Mouse (Mus musculus) mouse trophoblast stem cell (cell line): Measurements from ENCODE around the gene Ddx10.

Experiments
- in situ Hi-C, 2 experiments: fragments of 300-500 bp; cut with MseI, MboI; formaldehyde crosslinking; loops; 2 replicates in 1 of 2; 3 replicates in 1 of 2; pipeline ENCODE4 v1.15.1; 2025

The Ddx10 gene

GRCm38 (mm10) chr9:53247953-53248397, at the start of gene Ddx10:
Gene Ddx10, minus strand, starts transcription at chr9:53248053.
- in situ Hi-C loops: no loop called here

GRCm38 (mm10) chr9:53292833-53293232, 45.0 kb upstream of the Ddx10 start:
- in situ Hi-C loops: no loop called here

- in situ Hi-C loops: no loop called here
Measured at GRCm38 (mm10) chr9:53290006-53290405, 42.2 kb upstream of the Ddx10 start.

- in situ Hi-C loops: no loop called here
Measured at GRCm38 (mm10) chr9:53286793-53287192, 38.9 kb upstream of the Ddx10 start.

- in situ Hi-C loops: no loop called here
Measured at GRCm38 (mm10) chr9:53278997-53279396, 31.1 kb upstream of the Ddx10 start.

DNA sequence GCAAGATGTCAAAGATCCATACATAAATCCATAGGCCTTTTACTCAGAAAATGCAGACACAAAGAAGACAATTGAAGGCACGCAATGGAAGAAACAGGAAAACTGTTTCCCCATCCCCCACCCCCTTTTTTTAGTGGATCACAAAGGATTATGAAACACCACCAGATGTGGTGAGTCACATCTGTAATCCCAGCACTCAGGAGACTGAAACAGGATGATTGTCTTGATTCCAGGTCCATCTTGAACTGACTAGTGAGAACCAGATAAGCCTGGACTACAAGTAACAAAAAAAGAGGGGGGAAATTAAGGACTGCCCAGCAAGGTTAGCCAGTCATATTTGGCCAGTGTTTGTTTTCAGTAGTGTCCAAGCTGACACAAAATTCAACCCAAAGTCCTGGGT, 28.5 kb upstream of the Ddx10 start:
- in situ Hi-C loops: no loop called here

DNA sequence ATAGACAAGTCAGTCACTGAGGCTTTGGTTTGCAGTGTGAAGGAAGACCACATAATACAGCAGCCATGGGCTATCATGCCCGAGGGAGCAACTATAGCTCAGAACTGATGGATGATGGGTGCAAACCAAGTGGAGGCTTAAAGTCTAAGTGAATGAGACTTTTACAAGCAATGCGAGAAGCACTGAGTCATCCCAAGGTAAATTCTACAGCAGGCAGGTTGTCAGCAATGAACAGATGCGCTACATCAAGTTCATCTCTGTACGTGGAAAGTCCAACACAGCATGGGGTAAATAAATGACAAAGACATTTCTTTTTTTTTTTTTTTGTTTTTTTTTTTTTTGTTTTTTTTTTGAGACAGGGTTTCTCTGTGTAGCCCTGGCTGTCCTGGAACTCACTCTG, 24.9 kb upstream of the Ddx10 start:
- in situ Hi-C loops: no loop called here

GRCm38 (mm10) chr9:53272207-53272606, 24.4 kb upstream of the Ddx10 start:
- in situ Hi-C loops: no loop called here

DNA sequence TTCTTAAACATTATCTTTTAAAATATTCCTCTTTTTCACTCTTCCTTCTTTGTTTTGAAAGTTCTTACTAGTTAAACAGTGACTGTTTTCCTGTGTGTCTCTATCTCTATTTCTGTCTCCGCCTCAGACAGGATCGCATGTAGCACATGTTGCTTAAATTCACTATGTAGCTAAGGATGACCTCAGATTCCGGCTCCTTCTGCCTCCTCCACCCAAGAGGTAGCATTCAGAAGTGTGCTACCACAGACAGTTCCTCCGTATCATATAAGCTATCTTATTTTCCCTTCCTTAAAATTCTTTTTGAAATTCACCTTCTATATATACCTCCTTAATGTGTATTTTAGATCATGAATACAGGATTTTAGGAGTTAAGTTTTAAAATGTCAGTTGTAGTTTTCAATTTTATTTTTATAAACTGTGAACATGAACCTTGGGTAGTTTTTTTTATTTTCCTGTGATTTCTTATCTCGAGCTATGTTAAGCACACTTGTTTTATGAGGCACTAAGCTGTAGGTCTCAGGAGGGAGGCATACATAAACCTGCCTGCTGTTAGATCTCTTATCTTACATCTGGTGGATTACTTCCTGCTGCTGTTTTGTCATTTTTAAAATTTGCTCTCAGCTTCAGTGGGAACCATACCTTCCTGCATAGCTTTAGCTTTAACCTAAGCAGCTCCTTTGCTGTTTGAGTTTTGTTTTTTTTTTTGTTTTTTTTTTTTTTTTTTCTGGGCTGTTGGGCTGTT, 23.6 kb upstream of the Ddx10 start:
- in situ Hi-C loops: no loop called here

- in situ Hi-C loops: no loop called here
Measured at GRCm38 (mm10) chr9:53269466-53269755, 21.6 kb upstream of the Ddx10 start.

DNA sequence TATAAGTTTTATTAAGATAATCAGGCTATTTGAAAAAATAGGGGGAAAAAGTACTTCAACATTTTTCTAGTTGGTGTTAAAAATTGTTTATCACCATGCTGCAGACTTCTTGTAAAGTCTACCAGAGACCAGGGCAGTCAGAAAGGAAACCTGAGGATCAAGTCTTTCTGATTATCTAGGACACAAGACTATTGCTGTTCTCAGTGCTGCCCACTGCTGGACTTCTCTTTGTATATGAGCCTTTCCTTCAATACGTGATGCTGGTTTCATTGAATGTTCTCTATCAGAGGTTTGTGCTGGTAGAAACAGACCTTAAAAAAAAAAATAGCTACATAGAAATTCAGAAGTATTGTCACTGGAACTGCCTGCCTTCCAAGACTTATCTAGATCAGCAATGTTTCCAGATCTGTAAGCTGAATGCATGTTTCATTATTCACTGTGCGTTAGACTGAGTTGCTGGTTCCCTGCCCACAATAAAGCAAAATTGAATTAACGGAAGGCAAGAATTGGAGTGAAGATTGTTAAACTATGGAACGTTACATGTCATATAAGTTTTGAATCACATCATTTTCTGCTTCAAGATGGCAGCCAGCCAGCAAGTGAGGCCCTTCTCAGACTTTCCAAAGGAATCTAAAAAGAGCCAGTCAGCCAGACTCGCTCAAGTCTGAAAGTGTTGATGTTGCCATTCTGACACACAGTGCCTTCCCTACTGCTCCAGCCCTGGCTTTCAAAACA, 21.0 kb upstream of the Ddx10 start:
- in situ Hi-C loops: no loop called here

DNA sequence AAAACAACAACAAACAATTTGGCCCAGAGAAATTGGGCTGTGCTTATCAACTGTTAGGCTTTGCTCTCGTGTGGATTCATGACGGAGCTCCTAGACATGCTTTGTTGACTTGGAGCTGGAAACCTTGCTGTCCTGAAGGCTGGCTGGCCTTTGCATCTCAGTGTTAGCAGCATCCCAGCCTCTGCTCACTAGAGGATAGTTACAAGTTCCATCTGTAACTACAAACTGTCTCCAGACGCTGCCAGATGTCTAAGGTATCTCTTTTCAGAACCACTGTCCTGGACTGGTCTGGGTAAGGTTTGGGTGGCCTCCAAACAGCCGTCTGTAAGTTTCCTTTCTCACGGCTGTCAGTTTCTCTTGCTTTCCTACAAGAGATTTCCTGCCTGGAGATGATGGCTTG, 20.2 kb upstream of the Ddx10 start:
- in situ Hi-C loops: no loop called here

DNA sequence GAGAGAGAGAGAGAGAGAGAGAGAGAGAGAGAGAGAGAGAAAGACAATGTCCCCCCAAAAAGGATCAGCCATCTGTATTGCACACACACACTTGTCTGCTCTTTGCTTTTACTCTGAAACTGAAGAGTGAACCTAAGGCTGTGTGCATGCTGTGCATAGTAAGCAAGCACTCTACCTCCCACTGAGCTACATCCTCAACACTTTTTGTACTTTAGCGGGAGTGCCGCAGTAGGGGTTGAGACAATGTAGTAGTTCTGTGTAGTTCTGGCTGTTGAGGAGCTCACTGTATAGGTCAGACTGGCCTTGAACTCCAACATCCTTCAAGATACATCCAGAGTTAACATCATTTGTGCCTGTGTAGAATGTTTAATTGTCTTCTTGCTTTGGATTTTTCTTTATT, 17.7 kb upstream of the Ddx10 start:
- in situ Hi-C loops: no loop called here

DNA sequence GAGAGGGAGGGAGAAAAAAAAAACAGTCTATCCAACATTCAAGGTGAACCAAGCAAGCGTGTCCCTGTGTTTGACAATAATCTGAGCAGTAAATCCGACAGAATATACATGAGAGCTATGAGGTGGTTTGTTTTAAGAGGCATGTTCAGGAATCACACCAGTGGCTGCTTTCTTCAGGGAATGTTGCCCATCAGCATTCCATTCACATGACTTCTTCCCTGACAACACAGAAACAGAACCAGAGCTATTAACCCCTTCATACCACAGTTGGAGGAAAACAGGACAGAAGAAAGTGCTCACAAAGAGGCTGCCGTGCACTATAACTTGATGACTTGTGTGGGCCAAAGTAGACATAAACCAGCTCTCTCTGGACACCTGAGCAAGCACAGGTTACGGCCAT, 16.5 kb upstream of the Ddx10 start:
- in situ Hi-C loops: no loop called here

GRCm38 (mm10) chr9:53258199-53258598, 10.3 kb upstream of the Ddx10 start:
- in situ Hi-C loops: loop anchor here in 1 of 2 experiments (5.0 kb wide), 1 partner anchor 139 kb away; no protein-coding TSS in a partner anchor

GRCm38 (mm10) chr9:53257772-53258171, 9.9 kb upstream of the Ddx10 start:
- in situ Hi-C loops: loop anchor here in 1 of 2 experiments (5.0 kb wide), 1 partner anchor 140 kb away; no protein-coding TSS in a partner anchor

GRCm38 (mm10) chr9:53256690-53257305, 8.9 kb upstream of the Ddx10 start:
- in situ Hi-C loops: loop anchor here in 1 of 2 experiments (5.0 kb wide), 1 partner anchor 141 kb away; no protein-coding TSS in a partner anchor

- in situ Hi-C loops: loop anchor here in 1 of 2 experiments (5.0 kb wide), 1 partner anchor 143 kb away; no protein-coding TSS in a partner anchor
Measured at GRCm38 (mm10) chr9:53254368-53254767, 6.5 kb upstream of the Ddx10 start.

DNA sequence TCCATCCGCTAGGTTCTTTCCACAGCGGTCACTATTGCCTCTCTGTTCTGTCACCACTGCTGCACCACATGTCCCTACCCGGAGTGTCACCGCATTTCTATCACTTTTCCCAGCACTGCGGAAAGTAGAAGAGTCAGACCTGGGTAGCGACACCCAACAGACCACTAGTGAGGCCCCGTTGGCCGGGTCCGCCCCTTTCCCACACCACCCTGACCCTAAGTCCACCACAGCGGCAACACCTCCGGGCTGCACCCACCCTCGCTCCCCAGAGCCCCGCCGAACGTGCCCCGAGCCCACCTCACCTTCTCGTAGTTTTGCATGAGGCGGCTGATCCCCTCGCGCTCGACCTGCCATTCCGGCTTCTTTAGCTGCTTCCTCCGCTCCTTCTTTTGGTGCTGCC, 337 bp downstream of the Ddx10 start:
- in situ Hi-C loops: no loop called here

DNA sequence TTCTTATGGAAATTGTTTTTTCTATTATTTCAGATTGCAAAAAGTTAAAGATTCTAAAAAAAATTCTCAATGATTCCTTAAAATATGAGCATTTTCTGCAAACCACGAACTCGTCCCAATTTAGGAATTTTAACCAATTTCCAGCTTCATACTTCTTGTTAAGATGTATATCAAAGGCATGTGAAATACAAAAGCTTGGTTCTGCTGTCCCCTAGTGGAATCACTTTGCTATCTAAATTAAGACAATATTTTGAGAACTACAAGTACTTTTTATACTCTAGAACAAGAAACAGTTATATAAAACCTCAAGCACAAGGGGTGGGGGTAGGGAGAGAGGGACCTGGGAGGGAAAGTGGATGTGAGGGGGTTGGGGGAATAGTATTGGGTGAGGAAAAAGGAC, 29.7 kb downstream of the Ddx10 start:
- in situ Hi-C loops: no loop called here

GRCm38 (mm10) chr9:53208283-53208682, 39.6 kb downstream of the Ddx10 start:
- in situ Hi-C loops: no loop called here

GRCm38 (mm10) chr9:53174590-53174989, 73.3 kb downstream of the Ddx10 start:
- in situ Hi-C loops: no loop called here

GRCm38 (mm10) chr9:53173258-53173657, 74.6 kb downstream of the Ddx10 start:
- in situ Hi-C loops: no loop called here
